Mouse (Mus musculus): Measurements from ENCODE around the gene Stx5a. TPM values are rescaled to one million over a fixed set of nuclear protein-coding genes. Genes with fewer than 3 reads are reported as not detected.

Gene Stx5a
- polyA plus RNA-seq, 1 experiment from 2014 or later: 103 TPM

DNA sequence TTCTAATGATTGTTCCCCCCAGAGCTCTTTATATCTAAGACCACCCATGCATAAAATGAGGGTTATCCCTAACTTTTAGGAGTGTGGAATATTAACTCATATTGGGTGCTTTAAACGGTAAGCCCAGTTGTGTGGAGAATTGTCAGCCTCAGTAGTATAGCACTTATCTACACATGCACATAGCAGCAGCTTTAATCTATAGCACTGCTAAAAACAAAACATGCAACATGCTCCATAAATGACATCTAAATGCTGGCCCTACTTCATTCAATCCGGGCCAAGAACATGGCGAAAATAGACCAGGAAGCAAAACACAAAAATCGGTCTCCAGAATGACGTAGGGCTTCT, 18.7 kb upstream of the Stx5a start:
- peaks cover 19% of the 10 kb centered on the region for H3K4me1 ChIP-seq (ENCODE audit: control insufficient read depth, insufficient read depth, low read length)
- DNase-seq (ENCODE audit: low spot score) (no peak), ATAC-seq (ENCODE audit: insufficient read depth, low FRiP score, low TSS enrichment) (peak; percentile 5; the same call in 1 of the 2 replicates)
- peak overlapping the region; percentile 88 for H3K4me3 ChIP-seq (ENCODE audit: low read depth, low read length)
- WGBS: 0% methylated on average over 5 of the region's 5 CpGs
- H3K27ac ChIP-seq (ENCODE audit: low read depth, low read length): peak overlapping the region; percentile 83
- peak overlapping the region; percentile 82 for H3K4me2 ChIP-seq (ENCODE audit: low read depth)
- H3K9me3 ChIP-seq (ENCODE audit: control insufficient read depth, low read length): no peaks in the 10 kb centered on the region
- H3K9ac ChIP-seq (ENCODE audit: low read length): peak overlapping the region; percentile 96
- H3K27me3 ChIP-seq (ENCODE audit: control insufficient read depth, insufficient read depth, low read length): no peaks in the 10 kb centered on the region
- H3K36me3 ChIP-seq (ENCODE audit: control insufficient read depth, insufficient read depth, low read length): peaks cover 6% of the 10 kb centered on the region

GRCm38 (mm10) chr19:8722907-8723573, 18.2 kb upstream of the Stx5a start, which contains the start of gene Slc3a2:
Slc3a2 (minus strand) TSS chr19:8723369.
- Histone ChIP-seq H3K9me3 (ENCODE audit: control insufficient read depth, low read length) (no peaks in the 10 kb centered on the region), H3K4me3 (ENCODE audit: low read depth, low read length) (peak within 1 kb of the TSS; percentile 88), H3K27ac (ENCODE audit: low read depth, low read length) (peak within 1 kb of the TSS; percentile 83), H3K27me3 (ENCODE audit: control insufficient read depth, insufficient read depth, low read length) (no peaks in the 10 kb centered on the region), H3K4me2 (ENCODE audit: low read depth) (peak within 1 kb of the TSS; percentile 82), H3K36me3 (ENCODE audit: control insufficient read depth, insufficient read depth, low read length) (peaks cover 6% of the 10 kb centered on the region), H3K9ac (ENCODE audit: low read length) (peak within 1 kb of the TSS; percentile 96), H3K4me1 (ENCODE audit: control insufficient read depth, insufficient read depth, low read length) (peaks cover 19% of the 10 kb centered on the region)
- peak; percentile 90 for ATAC-seq (ENCODE audit: insufficient read depth, low FRiP score, low TSS enrichment)
- DNase-seq (ENCODE audit: low spot score): peak; percentile 97
- under 1% methylated on average over 50 of the region's 50 CpGs for WGBS

- no peaks in the 10 kb centered on the region for H3K9me3 ChIP-seq (ENCODE audit: control insufficient read depth, low read length)
- no peak for ATAC-seq (ENCODE audit: insufficient read depth, low FRiP score, low TSS enrichment)
- H3K27ac ChIP-seq (ENCODE audit: low read depth, low read length): peak overlapping the region; percentile 65
- H3K4me2 ChIP-seq (ENCODE audit: low read depth): peak overlapping the region; percentile 82
- H3K9ac ChIP-seq (ENCODE audit: low read length): peak overlapping the region; percentile 96
- under 1% methylated on average over 20 of the region's 20 CpGs for WGBS
- peak overlapping the region; percentile 88 for H3K4me3 ChIP-seq (ENCODE audit: low read depth, low read length)
- H3K27me3 ChIP-seq (ENCODE audit: control insufficient read depth, insufficient read depth, low read length): no peaks in the 10 kb centered on the region
- DNase-seq (ENCODE audit: low spot score): peak; percentile 26
- peaks cover 6% of the 10 kb centered on the region for H3K36me3 ChIP-seq (ENCODE audit: control insufficient read depth, insufficient read depth, low read length)
- peaks cover 19% of the 10 kb centered on the region for H3K4me1 ChIP-seq (ENCODE audit: control insufficient read depth, insufficient read depth, low read length)
Measured at GRCm38 (mm10) chr19:8723574-8724346, 17.5 kb upstream of the Stx5a start.

DNA sequence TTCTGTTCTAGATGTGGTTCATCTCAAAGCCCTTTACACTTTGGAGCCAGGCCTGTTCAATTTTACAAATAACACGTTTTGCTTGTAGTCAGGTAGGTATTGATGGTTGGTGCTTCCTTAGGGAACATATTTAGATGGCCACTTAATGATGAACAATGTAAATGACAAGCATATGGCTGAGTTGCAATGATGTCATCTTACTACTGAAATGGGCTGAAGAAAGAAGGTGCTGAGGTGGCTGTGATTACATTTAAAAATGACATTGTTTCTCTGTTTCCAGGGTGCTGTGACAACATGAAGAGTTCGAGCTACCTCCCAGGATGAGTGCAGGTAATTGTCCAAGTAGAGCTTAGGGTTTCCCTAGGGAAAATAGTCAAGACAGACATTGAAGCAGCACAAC, 16.8 kb upstream of the Stx5a start:
- Histone ChIP-seq H3K4me1 (ENCODE audit: control insufficient read depth, insufficient read depth, low read length) (peaks cover 19% of the 10 kb centered on the region), H3K4me3 (ENCODE audit: low read depth, low read length) (peak overlapping the region; percentile 88), H3K4me2 (ENCODE audit: low read depth) (peak overlapping the region; percentile 82), H3K27me3 (ENCODE audit: control insufficient read depth, insufficient read depth, low read length) (no peaks in the 10 kb centered on the region), H3K36me3 (ENCODE audit: control insufficient read depth, insufficient read depth, low read length) (peaks cover 6% of the 10 kb centered on the region), H3K9ac (ENCODE audit: low read length) (peak overlapping the region; percentile 96), H3K27ac (ENCODE audit: low read depth, low read length) (peak overlapping the region; percentile 65; the same call in 1 of the 2 replicates), H3K9me3 (ENCODE audit: control insufficient read depth, low read length) (no peaks in the 10 kb centered on the region)
- WGBS: 1% methylated on average over 2 of the region's 2 CpGs
- ATAC-seq (ENCODE audit: insufficient read depth, low FRiP score, low TSS enrichment) (no peak), DNase-seq (ENCODE audit: low spot score) (no peak)

GRCm38 (mm10) chr19:8725081-8725613, 16.1 kb upstream of the Stx5a start:
- Histone ChIP-seq H3K9me3 (ENCODE audit: control insufficient read depth, low read length) (no peaks in the 10 kb centered on the region), H3K36me3 (ENCODE audit: control insufficient read depth, insufficient read depth, low read length) (peaks cover 6% of the 10 kb centered on the region), H3K27me3 (ENCODE audit: control insufficient read depth, insufficient read depth, low read length) (no peaks in the 10 kb centered on the region), H3K27ac (ENCODE audit: low read depth, low read length) (no peak overlapping the region), H3K4me3 (ENCODE audit: low read depth, low read length) (peak overlapping the region; percentile 88), H3K9ac (ENCODE audit: low read length) (peak overlapping the region; percentile 96), H3K4me1 (ENCODE audit: control insufficient read depth, insufficient read depth, low read length) (peaks cover 19% of the 10 kb centered on the region), H3K4me2 (ENCODE audit: low read depth) (peak overlapping the region; percentile 82)
- no peak for DNase-seq (ENCODE audit: low spot score)
- ATAC-seq (ENCODE audit: insufficient read depth, low FRiP score, low TSS enrichment): no peak
- 54% methylated on average over 4 of the region's 4 CpGs for WGBS

- no peaks in the 10 kb centered on the region for H3K27me3 ChIP-seq (ENCODE audit: control insufficient read depth, insufficient read depth, low read length)
- H3K4me2 ChIP-seq (ENCODE audit: low read depth): no peak overlapping the region
- no peak overlapping the region for H3K9ac ChIP-seq (ENCODE audit: low read length)
- DNase-seq (ENCODE audit: low spot score) (no peak), ATAC-seq (ENCODE audit: insufficient read depth, low FRiP score, low TSS enrichment) (no peak)
- H3K27ac ChIP-seq (ENCODE audit: low read depth, low read length): no peak overlapping the region
- peaks cover 19% of the 10 kb centered on the region for H3K4me1 ChIP-seq (ENCODE audit: control insufficient read depth, insufficient read depth, low read length)
- no peak overlapping the region for H3K4me3 ChIP-seq (ENCODE audit: low read depth, low read length)
- 13% methylated on average over 3 of the region's 3 CpGs for WGBS
- H3K9me3 ChIP-seq (ENCODE audit: control insufficient read depth, low read length): no peaks in the 10 kb centered on the region
- peaks cover 6% of the 10 kb centered on the region for H3K36me3 ChIP-seq (ENCODE audit: control insufficient read depth, insufficient read depth, low read length)
Measured at GRCm38 (mm10) chr19:8726609-8727390, 14.4 kb upstream of the Stx5a start.

DNA sequence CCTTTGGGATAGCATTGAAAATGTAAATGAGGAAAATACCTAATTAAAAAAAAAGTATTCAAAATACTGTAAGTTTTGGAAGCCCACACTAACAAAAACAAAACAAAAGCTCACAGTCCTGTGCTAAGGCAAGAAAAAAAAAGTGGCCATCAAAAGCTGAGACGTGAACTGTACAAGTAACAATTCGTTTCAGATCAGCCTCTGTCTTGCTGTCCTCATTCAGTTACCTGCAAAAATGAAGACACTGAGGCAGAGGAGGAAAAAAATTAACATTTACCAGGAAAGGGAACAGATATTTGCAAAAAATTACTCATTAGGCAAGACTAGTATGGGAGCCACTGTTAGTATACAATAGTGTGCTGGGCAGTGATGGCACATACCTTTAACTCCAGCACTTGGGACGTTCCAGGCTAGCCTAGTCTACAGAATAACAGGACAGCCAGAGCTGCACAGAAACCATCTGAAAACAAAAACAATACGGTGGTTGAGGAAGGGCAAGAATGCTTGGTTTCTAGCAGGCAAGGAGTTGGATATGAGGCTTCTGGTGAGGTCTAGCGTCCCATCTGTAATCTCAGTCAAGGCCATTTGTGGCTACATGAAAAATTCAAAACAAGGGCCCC, 13.6 kb upstream of the Stx5a start:
- 0 out of 2 replicates have a peak overlapping the region, but pooled peaks have one; percentile 8 for H3K27ac ChIP-seq (ENCODE audit: low read depth, low read length)
- WGBS: 29% methylated on average over 5 of the region's 5 CpGs
- no peak for ATAC-seq (ENCODE audit: insufficient read depth, low FRiP score, low TSS enrichment)

More for the DNA sequence above, 13.6 kb upstream of the Stx5a start:
- Histone ChIP-seq H3K36me3 (ENCODE audit: control insufficient read depth, insufficient read depth, low read length) (peaks cover 6% of the 10 kb centered on the region), H3K4me2 (ENCODE audit: low read depth) (no peak overlapping the region), H3K9ac (ENCODE audit: low read length) (no peak overlapping the region), H3K4me1 (ENCODE audit: control insufficient read depth, insufficient read depth, low read length) (peaks cover 12% of the 10 kb centered on the region), H3K4me3 (ENCODE audit: low read depth, low read length) (no peak overlapping the region), H3K27me3 (ENCODE audit: control insufficient read depth, insufficient read depth, low read length) (no peaks in the 10 kb centered on the region), H3K9me3 (ENCODE audit: control insufficient read depth, low read length) (no peaks in the 10 kb centered on the region)
- no peak for DNase-seq (ENCODE audit: low spot score)

Data from neural tube, embryonic 11.5 days (tissue).